Mouse (Mus musculus): ENCODE measurements at regions not wholly inside any gene's neighbourhood (a gene's known extent, or its start where the extent isn't known, plus 50 kb on each side); places are given as distances from the start of the nearest gene placed in this dataset.

- TF ChIP-seq CTCF (IDR thresholded peaks at IDR 0.05; ENCODE audit: low read depth, low read length): no peak
- TF ChIP-seq POLR2AphosphoS5 (IDR thresholded peaks at IDR 0.05; ENCODE audit: insufficient replicate concordance, low read depth, low read length): no peak
- TF ChIP-seq GATA1 (IDR thresholded peaks at IDR 0.05; ENCODE audit: borderline replicate concordance, low read length): no peak
- no peak for TF ChIP-seq TAL1 (conservative IDR thresholded peaks at IDR 0.05; ENCODE audit: low read depth, low read length)
- no peak for TF ChIP-seq GATA2 (IDR thresholded peaks at IDR 0.05; ENCODE audit: borderline replicate concordance, low read depth, low read length)
Observed at GRCm38 (mm10) chr3:149111529-149112439, 121.4 kb upstream of the Adgrl2 start.
